Mouse (Mus musculus) thymus, adult 2 months (tissue): ENCODE measurements around the gene Kpnb1. TPM values are rescaled to one million over a fixed set of nuclear protein-coding genes. Genes with fewer than 3 reads are reported as not detected.

Experiments
- DNase-seq: peaks from one replicate; pipeline ENCODE4 v3.0.0; 2021
- H3K27ac ChIP-seq: fragments of 200-500 bp; 2 replicates; pipeline ENCODE4 v1.5.1; 2012; ENCODE audit warnings: low read length, control low read depth; ENCODE audit not compliant: control insufficient read depth, insufficient read depth
- H3K27me3 ChIP-seq: fragments of 200-500 bp; 2 replicates; pipeline ENCODE4 v1.6.1; 2012; ENCODE audit warnings: mild to moderate bottlenecking, low read length, moderate library complexity, mixed read lengths; ENCODE audit not compliant: control insufficient read depth, insufficient read depth
- H3K36me3 ChIP-seq: fragments of 200-500 bp; 2 replicates; pipeline ENCODE4 v1.6.1; 2012; ENCODE audit warnings: mild to moderate bottlenecking, low read length, moderate library complexity; ENCODE audit not compliant: control insufficient read depth, insufficient read depth
- H3K4me1 ChIP-seq: fragments of 200-500 bp; replicated peaks from 2 replicates; pipeline ENCODE4 v1.6.1; 2012; ENCODE audit warnings: low read length; ENCODE audit not compliant: control insufficient read depth, insufficient read depth
- H3K4me3 ChIP-seq: fragments of 200-500 bp; 2 replicates; pipeline ENCODE4 v1.5.1; 2012; ENCODE audit warnings: mild to moderate bottlenecking, low read length, control low read depth, moderate library complexity; ENCODE audit not compliant: control insufficient read depth, insufficient read depth
- CTCF ChIP-seq: fragments of 200-500 bp; IDR thresholded peaks from 2 replicates; pipeline ENCODE4 v1.5.1; 2012; ENCODE audit warnings: mild to moderate bottlenecking, control low read depth, low read length, moderate library complexity, borderline replicate concordance; ENCODE audit not compliant: control insufficient read depth, poor library complexity, insufficient read depth; ENCODE audit errors: extremely low read depth
- POLR2A ChIP-seq: fragments of 200-500 bp; IDR thresholded peaks from 2 replicates; pipeline ENCODE4 v1.6.1; 2012; ENCODE audit warnings: mild to moderate bottlenecking, low read length, control low read depth, moderate library complexity; ENCODE audit not compliant: control insufficient read depth, poor library complexity, insufficient read depth; ENCODE audit errors: extremely low read depth
- WGBS: fragments of 180-500 bp; shearing (Covaris S2); methylation state at CpG from one replicate; pipeline ENCODE4 v1.1.7; 2018; 5-methylcytosine and 5-hydroxymethylcytosine counted together
- polyA plus RNA-seq: library from polyadenylated mRNA; depleted of rRNA; stranded (reverse); fragments of >200 nt; gene quantifications from 2 replicates; pipeline ENCODE4 v1.2.3, GENCODE M21; 2012

Kpnb1 gene
- polyA plus RNA-seq, 1 experiment = 60.8 TPM

DNA sequence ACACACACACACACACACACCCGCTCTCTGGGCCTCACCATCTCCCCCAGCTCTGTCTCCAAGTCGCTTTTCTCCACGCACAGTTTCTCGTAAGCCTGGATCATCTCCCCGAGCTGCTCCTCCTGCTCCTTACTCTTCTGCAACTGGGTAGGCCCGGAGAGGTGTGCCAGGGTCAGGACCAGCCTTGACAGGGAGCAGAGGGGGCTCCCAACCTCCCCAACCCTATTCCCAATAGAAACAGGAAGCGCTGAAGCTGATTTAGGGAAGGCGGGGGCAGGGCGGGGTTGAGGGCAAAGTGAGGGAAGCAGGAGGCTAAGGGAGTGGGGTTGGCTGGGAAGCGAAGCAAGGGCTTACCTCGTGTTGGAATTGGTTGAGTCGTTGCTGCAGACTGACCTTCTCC is 39.1 kb downstream of the Kpnb1 start:
- 81% methylated on average over 12 of the region's 12 CpGs for WGBS
- no peak for DNase-seq
- TF ChIP-seq POLR2A (no peak), CTCF (no peak)
- Histone ChIP-seq H3K4me3 (no peak overlapping the region), H3K27me3 (peaks cover 11% of the 10 kb centered on the region; the same call in 1 of the 2 replicates), H3K4me1 (peaks cover 20% of the 10 kb centered on the region), H3K27ac (no peak overlapping the region), H3K36me3 (no peaks in the 10 kb centered on the region)

DNA sequence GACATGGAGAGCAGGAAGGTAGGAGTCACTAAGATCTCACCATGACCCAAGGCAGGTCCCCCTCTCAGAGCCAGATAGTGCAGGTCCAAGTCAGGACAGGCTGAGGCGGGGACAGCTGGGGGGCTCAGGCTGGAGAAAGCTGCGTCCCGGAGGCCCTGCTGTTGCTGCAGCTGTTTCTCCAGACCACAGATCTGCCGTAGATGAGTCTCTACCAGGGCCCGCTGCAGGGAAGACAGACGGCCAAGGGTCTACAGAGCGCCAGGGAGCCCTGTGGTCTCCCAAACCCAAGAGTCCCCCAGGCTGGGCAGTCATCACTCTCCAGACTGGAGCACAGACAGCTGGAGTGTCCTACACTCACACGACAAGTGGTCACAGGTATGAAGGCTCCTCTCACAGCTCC is 40.3 kb downstream of the Kpnb1 start:
- H3K27me3 ChIP-seq = peaks cover 11% of the 10 kb centered on the region; the same call in 1 of the 2 replicates
- no peaks in the 10 kb centered on the region for H3K36me3 ChIP-seq
- H3K4me1 ChIP-seq = peaks cover 29% of the 10 kb centered on the region
- TF ChIP-seq POLR2A (no peak), CTCF (no peak)
- no peak overlapping the region for H3K27ac ChIP-seq
- H3K4me3 ChIP-seq = no peak overlapping the region
- WGBS = 38% methylated on average over 8 of the region's 8 CpGs
- no peak for DNase-seq

DNA sequence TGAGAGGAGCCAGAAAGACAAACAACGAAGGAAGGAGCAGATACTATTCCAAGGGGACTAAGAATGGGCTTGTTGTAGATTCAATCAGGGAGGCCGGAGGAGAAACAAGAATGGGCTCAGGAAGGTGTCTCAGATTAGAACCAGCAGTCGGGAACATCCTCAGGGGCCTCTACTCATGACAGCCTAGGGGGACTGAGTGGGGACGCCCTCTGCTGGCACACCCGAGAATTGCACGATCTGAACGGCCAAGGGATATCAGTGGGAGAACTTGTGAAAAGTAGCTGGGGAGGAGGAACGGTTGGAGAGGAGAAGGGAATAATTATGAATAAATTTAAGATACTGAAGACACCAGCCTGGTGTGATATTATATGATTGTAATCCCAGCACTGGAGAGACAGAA is 41.0 kb downstream of the Kpnb1 start:
- Histone ChIP-seq H3K4me3 (no peak overlapping the region), H3K4me1 (peaks cover 35% of the 10 kb centered on the region), H3K27me3 (peaks cover 5% of the 10 kb centered on the region; the same call in 1 of the 2 replicates), H3K36me3 (no peaks in the 10 kb centered on the region), H3K27ac (no peak overlapping the region)
- TF ChIP-seq CTCF = peak; percentile 89
- no peak for TF ChIP-seq POLR2A
- WGBS = 19% methylated on average over 8 of the region's 8 CpGs
- peak; percentile 76 for DNase-seq

- Histone ChIP-seq H3K36me3 (no peaks in the 10 kb centered on the region), H3K4me1 (peaks cover 42% of the 10 kb centered on the region), H3K27ac (no peak overlapping the region)
Observed at GRCm38 (mm10) chr11:97145951-97146350, 41.7 kb downstream of the Kpnb1 start.

DNA sequence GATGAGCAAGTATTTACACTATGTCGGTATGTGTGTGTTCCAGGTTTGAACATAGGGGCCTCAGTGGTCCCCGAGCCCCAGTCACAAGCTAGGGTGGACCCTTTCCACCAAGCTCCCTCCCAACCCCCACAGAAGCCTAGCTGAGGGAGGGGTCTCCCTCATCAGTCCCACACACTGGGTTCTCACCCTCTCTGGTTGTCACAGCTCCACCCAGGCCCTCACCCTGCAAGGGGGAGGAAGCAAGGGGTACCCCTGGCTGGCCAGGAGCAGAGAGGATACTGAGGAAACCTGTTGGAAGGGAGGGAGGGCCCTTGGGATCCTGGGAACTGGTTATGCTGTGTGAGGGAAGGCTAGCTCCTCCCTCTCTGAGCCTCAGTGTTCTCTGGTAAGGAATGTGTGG is 42.4 kb downstream of the Kpnb1 start:
- no peak for TF ChIP-seq CTCF
- Histone ChIP-seq H3K27me3 (peaks cover under 1% of the 10 kb centered on the region; the same call in 1 of the 2 replicates), H3K4me3 (no peak overlapping the region), H3K4me1 (peaks cover 42% of the 10 kb centered on the region), H3K27ac (no peak overlapping the region), H3K36me3 (no peaks in the 10 kb centered on the region)
- 97% methylated on average over 2 of the region's 2 CpGs for WGBS
- no peak for DNase-seq

More at GRCm38 (mm10) chr11:97145951-97146350, 41.7 kb downstream of the Kpnb1 start:
- Histone ChIP-seq H3K27me3 (peaks cover 2% of the 10 kb centered on the region; the same call in 1 of the 2 replicates), H3K4me3 (no peak overlapping the region)
- no peak for TF ChIP-seq POLR2A
- TF ChIP-seq CTCF = no peak
- WGBS = 85% methylated on average over 9 of the region's 9 CpGs
- no peak for DNase-seq

DNA sequence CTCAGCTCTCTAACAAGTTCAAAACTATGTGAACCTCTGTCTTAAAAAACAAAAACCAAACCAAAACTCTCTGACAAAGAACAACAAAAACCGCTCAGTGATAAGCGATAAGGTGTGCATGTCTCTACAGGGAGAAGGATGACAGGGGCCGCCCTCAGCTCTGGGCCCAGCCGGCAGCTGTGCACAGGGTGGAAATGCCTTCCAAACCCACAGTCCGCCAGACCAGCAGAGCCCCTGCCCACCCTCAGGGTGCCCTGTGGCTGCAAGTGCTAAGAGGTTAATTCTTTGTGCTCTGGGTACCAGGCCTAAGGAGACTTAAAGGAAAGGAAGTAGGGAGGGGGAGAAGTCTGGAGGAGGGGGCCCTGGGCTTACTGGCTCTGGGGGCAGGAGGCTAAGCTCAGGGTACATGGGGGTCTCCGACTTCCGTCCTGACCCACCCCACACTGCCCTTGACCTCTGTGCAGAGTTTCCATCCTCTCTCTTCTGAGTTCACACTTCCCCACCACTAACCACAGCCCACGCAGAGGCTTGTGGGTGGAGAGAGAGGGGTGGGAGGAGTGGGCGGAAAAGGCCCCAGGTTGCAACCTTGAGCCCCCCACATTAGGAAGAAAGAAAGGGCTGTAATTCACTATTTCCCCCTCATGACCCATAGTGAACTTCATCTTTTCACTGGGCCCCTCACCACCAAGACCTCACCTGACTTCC is 44.3 kb downstream of the Kpnb1 start:
- Histone ChIP-seq H3K36me3 (no peaks in the 10 kb centered on the region), H3K27ac (no peak overlapping the region), H3K4me1 (peaks cover 43% of the 10 kb centered on the region), H3K4me3 (no peak overlapping the region), H3K27me3 (no peaks in the 10 kb centered on the region)
- no peak for DNase-seq
- no peak for TF ChIP-seq CTCF
- no peak for TF ChIP-seq POLR2A
- 13% methylated on average over 9 of the region's 9 CpGs for WGBS

- Histone ChIP-seq H3K36me3 (no peaks in the 10 kb centered on the region), H3K4me1 (peaks cover 43% of the 10 kb centered on the region), H3K27ac (no peak overlapping the region), H3K27me3 (no peaks in the 10 kb centered on the region), H3K4me3 (no peak overlapping the region)
- DNase-seq = no peak
- 15% methylated on average over 8 of the region's 8 CpGs for WGBS
- TF ChIP-seq CTCF (no peak), POLR2A (no peak)
Observed at GRCm38 (mm10) chr11:97142159-97142608, 45.5 kb downstream of the Kpnb1 start.
